Mouse (Mus musculus) kidney, adult 2 months (tissue): ENCODE measurements around the gene Sphk1.

Experiments
- CTCF ChIP-seq: fragments of 200-500 bp; conservative IDR thresholded peaks from 2 replicates; pipeline ENCODE4 v1.5.1; 2011; ENCODE audit warnings: low read depth, mild to moderate bottlenecking, control low read depth, low read length, moderate library complexity, mixed read lengths; ENCODE audit not compliant: insufficient read depth, insufficient read length
- POLR2A ChIP-seq: fragments of 200-500 bp; IDR thresholded peaks from one replicate; pipeline ENCODE4 v1.6.1; 2011; ENCODE audit warnings: low read depth, low read length, control low read depth

- peak; percentile 55 for TF ChIP-seq CTCF
- TF ChIP-seq POLR2A: no peak
These were observed 41.9 kb upstream of the Sphk1 start for GRCm38 (mm10) chr11:116488693-116489375.
